Mouse (Mus musculus): ENCODE data around the gene Csde1.
A peak's percentile ranks its signal among the peaks of the same experiment; 100 is the strongest.

The Csde1 gene

GRCm38 (mm10) chr3:103020249-103020942 lies at the start of gene Csde1:
Gene Csde1, plus strand, starts transcription at chr3:103020426.
- peak; percentile 97 for DNase-seq (ENCODE audit: low spot score)

GRCm38 (mm10) chr3:102970508-102970907 lies 49.7 kb upstream of the Csde1 start:
- DNase-seq (ENCODE audit: low spot score) = no peak

- DNase-seq (ENCODE audit: low spot score) = no peak
Observed at GRCm38 (mm10) chr3:102976906-102977305, 43.3 kb upstream of the Csde1 start.

GRCm38 (mm10) chr3:102979550-102980348 lies 40.5 kb upstream of the Csde1 start:
- no peak for DNase-seq (ENCODE audit: low spot score)

- no peak for DNase-seq (ENCODE audit: low spot score)
Observed at GRCm38 (mm10) chr3:102980349-102980736, 39.9 kb upstream of the Csde1 start.

- no peak for DNase-seq (ENCODE audit: low spot score)
Observed at GRCm38 (mm10) chr3:102991041-102991440, 29.2 kb upstream of the Csde1 start.

- no peak for DNase-seq (ENCODE audit: low spot score)
Observed at GRCm38 (mm10) chr3:102992936-102993335, 27.3 kb upstream of the Csde1 start.

GRCm38 (mm10) chr3:102995233-102995604 lies 25.0 kb upstream of the Csde1 start:
- no peak for DNase-seq (ENCODE audit: low spot score)

- peak; percentile 88 for DNase-seq (ENCODE audit: low spot score)
Observed at GRCm38 (mm10) chr3:102995605-102996321, 24.5 kb upstream of the Csde1 start, which contains the start of gene Sike1. Gene Sike1, plus strand, starts transcription at chr3:102995708.

GRCm38 (mm10) chr3:102997036-102997435 lies 23.2 kb upstream of the Csde1 start:
- no peak for DNase-seq (ENCODE audit: low spot score)

GRCm38 (mm10) chr3:102997591-102997990 lies 22.6 kb upstream of the Csde1 start:
- DNase-seq (ENCODE audit: low spot score) = no peak

- DNase-seq (ENCODE audit: low spot score) = no peak
Observed at GRCm38 (mm10) chr3:103001595-103001994, 18.6 kb upstream of the Csde1 start.

- DNase-seq (ENCODE audit: low spot score) = no peak
Observed at GRCm38 (mm10) chr3:103017350-103017749, 2.9 kb upstream of the Csde1 start.

- DNase-seq (ENCODE audit: low spot score) = no peak
Observed at GRCm38 (mm10) chr3:103019462-103019861, 764 bp upstream of the Csde1 start.

GRCm38 (mm10) chr3:103020943-103021638 lies 865 bp downstream of the Csde1 start:
- peak; percentile 88 for DNase-seq (ENCODE audit: low spot score)

GRCm38 (mm10) chr3:103026174-103026573 lies 5.9 kb downstream of the Csde1 start:
- no peak for DNase-seq (ENCODE audit: low spot score)

- no peak for DNase-seq (ENCODE audit: low spot score)
Observed at GRCm38 (mm10) chr3:103040285-103040684, 20.1 kb downstream of the Csde1 start.

- DNase-seq (ENCODE audit: low spot score) = no peak
Observed at GRCm38 (mm10) chr3:103040861-103041379, 20.7 kb downstream of the Csde1 start.

- DNase-seq (ENCODE audit: low spot score) = no peak
Observed at GRCm38 (mm10) chr3:103056016-103056595, 35.9 kb downstream of the Csde1 start.

- no peak for DNase-seq (ENCODE audit: low spot score)
Observed at GRCm38 (mm10) chr3:103057752-103058151, 37.5 kb downstream of the Csde1 start.
